Mouse (Mus musculus) layer of hippocampus, postnatal 10 days (tissue): ENCODE data around the gene Gemin2. TPM values are rescaled to one million over a fixed set of nuclear protein-coding genes. Genes with fewer than 3 reads are reported as not detected.
"Not testable (repeated sequence)": the region's sequence is repeated elsewhere in the genome, so short reads cannot be mapped to it uniquely, and the experiment has no call there.

ENCODE experiments used
- DNase-seq, 2 experiments: peaks; one replicate each; pipeline ENCODE4 v3.0.0; 2021; ENCODE audit warnings: low spot score in 2 of 2
- long read RNA-seq: library from polyadenylated mRNA; stranded (forward); transcript quantifications from one replicate; pipeline ENCODE4 v2.0.0, GENCODE M21; 2023
- total RNA-seq, 2 experiments: library from RNA; stranded (reverse); gene quantifications; 2 replicates each; pipeline ENCODE4 v1.2.3; 2021

Gene Gemin2
- 1 to 10 TPM; 7.0 to 8.5 TPM for total RNA-seq
- long read RNA-seq, transcript Gemin2-201 (10 exons, 1,588 nt) = major isoform, 5 of 7 reads
- long read RNA-seq, partial matches to known transcripts = 0 of 7 reads
- long read RNA-seq, other reads (novel, unspliced or antisense) = 2 of 7 reads

GRCm38 (mm10) chr12:59013234-59013633 lies at the start of gene Gemin2:
Gene Gemin2 (plus strand): TSS chr12:59013393.
- DNase-seq = peak; percentile 79 to 89

DNA sequence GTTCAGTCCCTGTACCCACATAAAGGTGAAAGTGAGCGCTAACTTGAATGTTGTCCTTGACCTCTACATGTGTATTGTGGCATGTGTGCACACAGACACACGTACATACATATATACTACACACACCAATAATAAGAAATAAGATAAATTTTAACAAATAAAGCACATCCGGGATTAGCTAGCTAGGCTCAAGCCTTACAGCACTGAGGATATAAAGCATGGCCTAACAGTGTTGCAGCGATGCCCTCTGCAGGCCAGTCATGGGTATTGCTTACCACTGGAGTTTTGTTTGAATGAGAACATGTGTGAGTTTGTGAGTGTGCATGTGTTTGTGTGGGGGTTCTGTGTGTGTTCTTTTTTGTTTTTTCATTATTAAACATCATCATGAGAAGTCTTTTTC lies 48.6 kb upstream of the Gemin2 start:
- peak; percentile 42 to 53 for DNase-seq

GRCm38 (mm10) chr12:58976966-58977365 lies 36.2 kb upstream of the Gemin2 start:
- no peak for DNase-seq

GRCm38 (mm10) chr12:58981178-58981661 lies 32.0 kb upstream of the Gemin2 start:
- DNase-seq = not testable (repeated sequence)

GRCm38 (mm10) chr12:58985766-58986165 lies 27.4 kb upstream of the Gemin2 start:
- DNase-seq = no peak

DNA sequence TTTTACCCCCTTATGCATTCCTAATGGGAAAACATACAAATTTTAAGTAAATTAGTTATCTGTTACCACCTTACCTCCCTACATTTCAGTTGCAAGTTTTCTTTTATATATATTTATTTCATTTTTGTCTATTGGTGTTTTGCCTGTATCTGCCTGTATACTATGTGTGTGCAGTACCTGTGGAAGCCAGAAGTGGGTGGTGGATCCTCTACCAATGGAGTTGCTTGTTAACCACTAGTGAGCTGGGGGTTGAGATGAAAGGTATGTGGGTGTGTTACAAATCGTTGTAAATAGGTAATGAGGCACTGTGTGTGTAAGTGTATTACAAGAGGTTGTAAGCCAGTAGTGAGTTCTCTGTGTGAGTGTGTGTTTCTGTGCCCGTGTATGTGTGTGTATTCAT lies 2.7 kb upstream of the Gemin2 start:
- no peak for DNase-seq

GRCm38 (mm10) chr12:59011275-59011843 lies 1.8 kb upstream of the Gemin2 start:
- no peak for DNase-seq

DNA sequence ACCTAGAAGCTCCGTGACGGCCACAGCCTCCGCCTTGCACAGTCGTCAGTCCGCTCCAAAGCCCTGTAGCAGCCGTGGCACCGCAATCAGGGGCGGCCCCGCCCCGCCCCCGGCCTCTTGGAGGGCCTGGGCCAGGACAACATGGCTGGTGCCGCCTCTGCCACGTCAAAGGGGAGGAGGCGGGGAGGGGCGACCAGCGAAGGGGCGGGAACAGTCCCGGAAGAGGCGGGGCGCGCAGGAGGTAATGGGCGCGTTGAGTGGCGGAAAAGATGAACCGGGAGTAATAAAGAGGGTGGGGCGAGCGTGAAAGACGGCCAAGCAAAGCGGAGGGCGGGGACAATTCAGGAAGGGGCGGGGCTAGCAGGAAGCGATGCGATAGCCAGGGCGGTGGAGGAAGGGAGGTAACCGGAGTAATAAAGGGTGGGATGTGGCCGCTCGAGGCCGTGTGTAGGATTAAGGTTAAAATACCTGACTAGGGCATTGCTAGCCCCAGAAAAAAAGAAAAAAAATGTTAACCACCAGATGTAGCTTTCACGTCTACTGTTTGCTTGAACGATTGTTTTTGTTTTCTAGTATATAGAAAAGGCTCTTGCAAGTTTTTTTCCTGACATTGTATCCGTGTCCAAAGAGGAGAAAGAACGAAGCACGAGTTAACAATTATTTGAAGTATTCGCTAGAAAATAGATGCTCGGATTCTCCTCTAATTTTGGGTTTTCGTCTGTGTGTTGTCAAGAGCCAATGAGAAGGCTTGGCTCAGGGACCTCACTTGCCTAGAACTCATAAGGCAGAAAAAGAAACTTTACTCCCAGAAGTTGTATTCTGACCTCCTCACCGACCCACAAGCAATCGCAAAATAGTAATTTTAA lies 1.1 kb upstream of the Gemin2 start, which contains the start of gene Sec23a:
Sec23a (minus strand) TSS at position 174 of the 866 bp plus-strand sequence.
- peak; percentile 96 to 97 for DNase-seq

DNA sequence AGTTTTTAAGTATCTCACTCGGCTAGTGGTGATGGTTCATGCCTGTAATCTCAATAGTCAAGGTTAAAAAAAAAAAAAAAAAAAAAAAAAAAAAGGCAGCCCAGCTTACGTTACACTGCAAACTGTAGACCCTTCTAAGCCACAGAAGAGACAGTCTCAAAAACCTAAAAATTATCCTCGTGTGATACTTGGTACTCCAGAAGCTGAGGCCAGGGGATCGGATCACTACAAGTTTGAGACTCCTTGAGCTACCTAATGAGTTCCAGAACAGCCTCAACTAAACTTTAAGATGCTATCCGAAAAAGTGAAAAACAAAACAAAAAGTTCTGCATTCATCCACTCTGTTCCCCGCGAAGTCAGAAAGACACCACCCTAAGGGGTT lies 492 bp upstream of the Gemin2 start:
- no peak for DNase-seq

- no peak for DNase-seq
Measured at GRCm38 (mm10) chr12:59017970-59018369, 4.8 kb downstream of the Gemin2 start.

DNA sequence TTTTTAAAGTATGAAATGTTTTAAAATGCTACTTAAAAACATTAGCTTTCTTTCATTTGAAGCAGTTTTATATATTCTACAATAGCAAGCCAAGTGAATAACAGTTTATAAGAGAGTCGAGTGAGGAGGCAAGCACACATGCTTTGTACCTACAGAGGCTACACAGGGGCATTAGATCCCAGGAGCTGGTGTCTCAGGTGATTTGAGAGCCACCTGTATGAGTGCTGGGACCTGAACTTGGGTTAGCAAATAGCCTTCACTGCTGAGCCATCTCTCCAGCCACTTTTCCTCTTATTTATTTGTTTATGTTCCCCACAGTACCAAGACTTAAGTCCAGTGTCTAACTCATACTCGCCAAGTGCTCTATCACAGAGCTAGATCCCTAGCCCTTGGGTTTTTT lies 6.7 kb downstream of the Gemin2 start:
- no peak for DNase-seq

- DNase-seq = no peak
Measured at GRCm38 (mm10) chr12:59021306-59021705, 8.1 kb downstream of the Gemin2 start.

GRCm38 (mm10) chr12:59032101-59032500 lies 18.9 kb downstream of the Gemin2 start:
- DNase-seq = no peak

- no peak for DNase-seq
Measured at GRCm38 (mm10) chr12:59039162-59039970, 26.2 kb downstream of the Gemin2 start.

- peak in 1 of 2 experiments; percentile 16 for DNase-seq
Measured at GRCm38 (mm10) chr12:59039971-59040844, 27.0 kb downstream of the Gemin2 start.

DNA sequence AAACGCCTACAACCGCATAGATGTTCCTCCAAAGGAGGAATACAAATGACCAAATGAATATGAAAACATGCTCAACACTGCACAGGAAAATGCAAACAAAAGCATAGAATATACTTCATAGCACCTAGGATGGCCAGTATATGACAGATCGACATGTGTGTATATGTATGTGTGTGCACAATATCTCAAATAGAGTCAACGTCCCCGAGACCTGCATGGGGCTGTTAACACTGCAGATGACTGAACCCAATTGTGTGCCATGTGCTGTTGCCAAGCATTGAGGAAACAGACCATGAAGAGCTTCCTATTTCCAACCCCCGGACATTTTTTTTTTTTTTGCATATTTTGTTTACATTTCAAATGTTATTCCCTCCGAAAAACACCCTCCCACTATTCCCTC lies 27.7 kb downstream of the Gemin2 start:
- no peak for DNase-seq

- DNase-seq = no peak
Measured at GRCm38 (mm10) chr12:59052470-59052869, 39.3 kb downstream of the Gemin2 start.

GRCm38 (mm10) chr12:59053166-59053565 lies 40.0 kb downstream of the Gemin2 start:
- no peak for DNase-seq

DNA sequence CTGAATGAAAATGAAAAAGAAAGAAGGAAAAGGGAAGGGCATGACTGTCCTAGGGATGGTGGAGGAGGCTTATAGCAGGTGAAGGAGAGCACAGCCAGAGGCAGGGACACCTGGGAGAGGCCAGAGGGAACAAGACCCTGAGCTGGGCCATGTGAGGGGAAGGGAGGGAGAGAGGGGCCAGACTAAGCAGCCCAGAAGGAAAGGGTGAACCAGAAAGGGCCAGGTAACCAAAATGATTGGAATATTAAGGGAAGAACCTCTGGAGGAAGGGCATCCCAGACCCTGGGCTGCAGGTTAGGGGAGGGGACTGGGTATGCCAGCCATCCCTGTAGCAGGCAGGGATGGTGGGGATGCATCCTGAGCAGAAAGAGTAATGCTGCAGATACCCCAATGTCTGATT lies 40.8 kb downstream of the Gemin2 start:
- DNase-seq = no peak

- DNase-seq = no peak
Measured at GRCm38 (mm10) chr12:59055196-59055850, 42.1 kb downstream of the Gemin2 start.
